Mouse (Mus musculus): ENCODE results near the gene Eef1akmt1.
A peak's percentile ranks its signal among the peaks of the same experiment; 100 is the strongest.

The Eef1akmt1 gene

GRCm38 (mm10) chr14:57546131-57546530 is 25.3 kb downstream of the Eef1akmt1 start:
- no peak for DNase-seq

- no peak for DNase-seq
Observed at GRCm38 (mm10) chr14:57545526-57545925, 25.9 kb downstream of the Eef1akmt1 start.

- no peak for DNase-seq
Observed at GRCm38 (mm10) chr14:57543420-57544039, 27.9 kb downstream of the Eef1akmt1 start.

GRCm38 (mm10) chr14:57542231-57542630 is 29.2 kb downstream of the Eef1akmt1 start:
- DNase-seq, result no peak

GRCm38 (mm10) chr14:57540683-57541082 is 30.7 kb downstream of the Eef1akmt1 start:
- DNase-seq, result no peak

- no peak for DNase-seq
Observed at GRCm38 (mm10) chr14:57537261-57538015, 34.0 kb downstream of the Eef1akmt1 start.

- DNase-seq, result no peak
Observed at GRCm38 (mm10) chr14:57536820-57537219, 34.6 kb downstream of the Eef1akmt1 start.

- DNase-seq, result peak; percentile 31
Observed at GRCm38 (mm10) chr14:57535646-57536045, 35.8 kb downstream of the Eef1akmt1 start.

GRCm38 (mm10) chr14:57534961-57535360 is 36.5 kb downstream of the Eef1akmt1 start:
- no peak for DNase-seq

- no peak for DNase-seq
Observed at GRCm38 (mm10) chr14:57534346-57534745, 37.1 kb downstream of the Eef1akmt1 start.

GRCm38 (mm10) chr14:57533841-57534240 is 37.6 kb downstream of the Eef1akmt1 start:
- no peak for DNase-seq

- peak; percentile 62 for DNase-seq
Observed at GRCm38 (mm10) chr14:57533214-57533613, 38.2 kb downstream of the Eef1akmt1 start.

GRCm38 (mm10) chr14:57532577-57532976 is 38.8 kb downstream of the Eef1akmt1 start:
- no peak for DNase-seq

GRCm38 (mm10) chr14:57529786-57530515 is 41.5 kb downstream of the Eef1akmt1 start:
- DNase-seq, result no peak

- peak; percentile 22 for DNase-seq
Observed at GRCm38 (mm10) chr14:57529086-57529785, 42.2 kb downstream of the Eef1akmt1 start.

GRCm38 (mm10) chr14:57527598-57527997 is 43.8 kb downstream of the Eef1akmt1 start:
- no peak for DNase-seq

- no peak for DNase-seq
Observed at GRCm38 (mm10) chr14:57527122-57527521, 44.3 kb downstream of the Eef1akmt1 start.

- no peak for DNase-seq
Observed at GRCm38 (mm10) chr14:57526050-57526623, 45.3 kb downstream of the Eef1akmt1 start.

GRCm38 (mm10) chr14:57525388-57526049 is 45.9 kb downstream of the Eef1akmt1 start:
- DNase-seq, result peak; percentile 63

- DNase-seq, result no peak
Observed at GRCm38 (mm10) chr14:57524671-57525387, 46.6 kb downstream of the Eef1akmt1 start, which contains the start of gene Il17d. TSS of gene Il17d (plus strand) at chr14:57524777.

- no peak for DNase-seq
Observed at GRCm38 (mm10) chr14:57523762-57524161, 47.6 kb downstream of the Eef1akmt1 start.
